Mouse (Mus musculus): ENCODE results near the gene Olfr15. TPM values are rescaled to one million over a fixed set of nuclear protein-coding genes. Genes with fewer than 3 reads are reported as not detected.

Olfr15 gene
- not detected for polyA plus RNA-seq (2014; fragmentation: Illumina TruSeq; extraction: RNeasy Lipid Tissue Mini Kit (QIAGEN cat#74804); ENCODE audit: low read depth, low replicate concordance)

DNA sequence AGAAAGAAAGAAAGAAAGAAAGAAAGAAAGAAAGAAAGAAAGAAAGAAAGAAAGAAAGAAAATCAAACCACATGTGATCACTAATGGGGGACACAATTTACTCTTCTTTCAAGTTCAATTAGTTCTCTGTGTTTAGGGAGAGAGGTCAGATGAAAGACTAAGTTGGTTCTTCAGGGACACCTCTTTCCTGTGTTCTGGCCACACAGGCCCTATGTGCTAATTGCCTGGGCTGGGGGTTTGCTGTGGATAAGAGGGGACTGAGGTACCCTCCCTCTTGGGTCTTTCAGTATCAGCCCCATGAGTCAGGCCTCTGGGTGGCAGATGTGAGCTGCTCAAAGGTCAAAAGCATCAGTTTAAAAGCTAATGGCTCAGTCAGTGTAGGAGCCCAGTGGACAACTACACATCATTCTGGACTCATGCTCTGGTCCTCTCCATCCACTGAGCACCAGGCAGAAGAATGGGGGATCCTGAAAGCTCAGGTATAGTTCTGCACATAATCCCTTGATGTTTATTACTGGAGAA lies at the start of gene Olfr15:
Gene Olfr15, plus strand, starts transcription at position 291 of the 522 bp plus-strand sequence.

GRCm38 (mm10) chr16:3846711-3847518 lies 16.2 kb downstream of the Olfr15 start, which contains the start of gene Zfp174:
Gene Zfp174, plus strand, starts transcription at chr16:3847268.

GRCm38 (mm10) chr16:3872216-3873047 lies 41.8 kb downstream of the Olfr15 start, which contains the start of gene Naa60:
Gene Naa60, plus strand, starts transcription at chr16:3872375.

DNA sequence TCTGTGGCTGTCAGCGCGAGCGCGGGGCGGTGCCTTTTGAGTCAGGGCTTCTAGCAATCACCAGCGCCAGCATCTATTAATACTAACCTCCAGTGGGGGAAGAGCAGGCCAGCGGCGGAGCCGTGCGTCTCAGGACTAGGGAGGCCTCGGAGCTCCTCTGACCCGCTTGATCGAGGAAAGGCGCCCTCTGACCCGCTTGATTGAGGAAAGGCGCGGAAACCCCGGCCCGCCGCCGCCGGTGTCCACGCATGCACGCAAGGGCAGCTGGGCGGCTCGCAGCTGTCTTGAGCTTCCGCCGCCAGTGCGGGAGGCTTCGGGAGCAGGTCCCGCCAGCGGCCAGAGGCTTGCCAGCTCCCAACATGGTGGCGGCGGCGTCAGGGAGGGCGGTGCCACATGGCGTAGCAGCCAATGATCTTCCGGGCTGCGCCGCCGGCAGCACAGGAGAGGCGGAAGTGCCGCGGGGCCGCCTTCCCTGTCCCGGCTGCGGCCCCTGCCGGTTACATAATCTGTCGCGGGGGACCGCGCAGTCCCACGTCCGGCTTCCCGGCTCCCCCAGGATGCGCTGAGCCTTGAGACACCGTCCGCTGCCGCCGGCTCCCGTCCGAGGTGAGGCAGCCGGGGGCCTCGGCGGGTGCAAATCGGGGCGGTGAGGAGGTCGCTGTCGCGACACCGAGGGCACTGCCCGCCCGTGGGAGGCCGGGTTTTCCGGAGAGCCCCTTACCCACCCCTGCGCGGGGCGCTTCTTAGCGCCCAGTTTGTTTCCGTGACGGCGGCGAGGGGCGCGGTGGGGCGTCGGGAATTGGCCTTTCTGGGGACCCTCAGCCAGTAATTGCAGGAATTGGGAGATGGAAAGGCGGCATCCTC lies 53.8 kb downstream of the Olfr15 start, which contains the start of the genes Zfp597 and Gm20695:
Gene Zfp597, minus strand, starts transcription at position 361 of the 864 bp plus-strand sequence.
Gene Gm20695, plus strand, starts transcription at position 448 of the 864 bp plus-strand sequence.

Other genes starting within 250 kb of the Olfr15 start
- not detected for gene Olfr161, start 239.8 kb upstream of the Olfr15 start, polyA plus RNA-seq (2014; fragmentation: Illumina TruSeq; extraction: RNeasy Lipid Tissue Mini Kit (QIAGEN cat#74804); ENCODE audit: low read depth, low replicate concordance)
- 0.91 TPM for gene Mefv, start 112.8 kb upstream of the Olfr15 start, polyA plus RNA-seq (2014; fragmentation: Illumina TruSeq; extraction: RNeasy Lipid Tissue Mini Kit (QIAGEN cat#74804); ENCODE audit: low read depth, low replicate concordance)
- gene Zfp263, start 86.8 kb upstream of the Olfr15 start, polyA plus RNA-seq (2014; fragmentation: Illumina TruSeq; extraction: RNeasy Lipid Tissue Mini Kit (QIAGEN cat#74804); ENCODE audit: low read depth, low replicate concordance) = 50.2 TPM
- gene Zfp174, start 16.4 kb downstream of the Olfr15 start, polyA plus RNA-seq (2014; fragmentation: Illumina TruSeq; extraction: RNeasy Lipid Tissue Mini Kit (QIAGEN cat#74804); ENCODE audit: low read depth, low replicate concordance) = 4.1 TPM
- gene Naa60, start 41.5 kb downstream of the Olfr15 start, polyA plus RNA-seq (2014; fragmentation: Illumina TruSeq; extraction: RNeasy Lipid Tissue Mini Kit (QIAGEN cat#74804); ENCODE audit: low read depth, low replicate concordance) = 132 TPM
- gene Zfp597, start 53.7 kb downstream of the Olfr15 start, polyA plus RNA-seq (2014; fragmentation: Illumina TruSeq; extraction: RNeasy Lipid Tissue Mini Kit (QIAGEN cat#74804); ENCODE audit: low read depth, low replicate concordance) = 17.8 TPM
- gene Gm20695, start 53.8 kb downstream of the Olfr15 start, polyA plus RNA-seq (2014; fragmentation: Illumina TruSeq; extraction: RNeasy Lipid Tissue Mini Kit (QIAGEN cat#74804); ENCODE audit: low read depth, low replicate concordance) = 1.3 TPM
- gene 1700037C18Rik, start 77.8 kb downstream of the Olfr15 start, polyA plus RNA-seq (2014; fragmentation: Illumina TruSeq; extraction: RNeasy Lipid Tissue Mini Kit (QIAGEN cat#74804); ENCODE audit: low read depth, low replicate concordance) = not detected
- gene Cluap1, start 77.9 kb downstream of the Olfr15 start, polyA plus RNA-seq (2014; fragmentation: Illumina TruSeq; extraction: RNeasy Lipid Tissue Mini Kit (QIAGEN cat#74804); ENCODE audit: low read depth, low replicate concordance) = 19.5 TPM
- 1.4 TPM for gene Nlrc3, start 145.8 kb downstream of the Olfr15 start, polyA plus RNA-seq (2014; fragmentation: Illumina TruSeq; extraction: RNeasy Lipid Tissue Mini Kit (QIAGEN cat#74804); ENCODE audit: low read depth, low replicate concordance)
- 8.4 TPM for gene Slx4, start 172.9 kb downstream of the Olfr15 start, polyA plus RNA-seq (2014; fragmentation: Illumina TruSeq; extraction: RNeasy Lipid Tissue Mini Kit (QIAGEN cat#74804); ENCODE audit: low read depth, low replicate concordance)
- not detected for gene Dnase1, start 206.1 kb downstream of the Olfr15 start, polyA plus RNA-seq (2014; fragmentation: Illumina TruSeq; extraction: RNeasy Lipid Tissue Mini Kit (QIAGEN cat#74804); ENCODE audit: low read depth, low replicate concordance)
- gene Trap1, start 246.9 kb downstream of the Olfr15 start, polyA plus RNA-seq (2014; fragmentation: Illumina TruSeq; extraction: RNeasy Lipid Tissue Mini Kit (QIAGEN cat#74804); ENCODE audit: low read depth, low replicate concordance) = 29.0 TPM